Mouse (Mus musculus) adrenal gland, postnatal 4 days (tissue): Measurements from ENCODE around the gene St6galnac6. TPM values are rescaled to one million over a fixed set of nuclear protein-coding genes. Genes with fewer than 3 reads are reported as not detected.
A peak's percentile ranks its signal among the peaks of the same experiment; 100 is the strongest.

Source experiments
- DNase-seq, 2 experiments: peaks; one replicate each; pipeline ENCODE4 v3.0.0; 2021 to 2022; ENCODE audit warnings: low spot score in 2 of 2, mixed read lengths in 2 of 2
- total RNA-seq, 2 experiments: library from RNA; stranded (reverse); gene quantifications; 2 replicates each; pipeline ENCODE4 v1.2.3; 2021

St6galnac6 gene
- total RNA-seq, 2 experiments from 2014 or later, result 53.0 to 58.0 TPM

GRCm38 (mm10) chr2:32610610-32611229 is 11.2 kb downstream of the St6galnac6 start:
- no peak for DNase-seq

DNA sequence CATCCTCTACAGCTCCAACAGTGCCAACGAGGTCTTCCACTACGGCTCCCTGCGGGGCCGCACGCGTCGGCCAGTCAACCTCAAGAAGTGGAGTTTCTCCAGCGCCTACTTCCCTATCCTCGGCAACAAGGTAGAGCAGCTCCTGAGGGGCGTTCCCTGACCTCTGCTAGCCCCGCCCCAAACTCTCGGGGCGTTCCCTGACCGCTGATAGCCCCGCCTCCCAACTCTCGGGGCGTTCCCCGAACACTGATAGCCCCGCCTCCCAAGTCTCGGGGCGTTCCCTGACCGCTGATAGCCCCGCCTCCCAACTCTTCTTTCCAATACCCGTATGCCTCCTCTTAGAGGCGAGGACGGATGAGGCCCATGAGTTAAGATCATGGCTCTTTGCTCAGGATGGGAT is 12.8 kb downstream of the St6galnac6 start:
- DNase-seq, result no peak

DNA sequence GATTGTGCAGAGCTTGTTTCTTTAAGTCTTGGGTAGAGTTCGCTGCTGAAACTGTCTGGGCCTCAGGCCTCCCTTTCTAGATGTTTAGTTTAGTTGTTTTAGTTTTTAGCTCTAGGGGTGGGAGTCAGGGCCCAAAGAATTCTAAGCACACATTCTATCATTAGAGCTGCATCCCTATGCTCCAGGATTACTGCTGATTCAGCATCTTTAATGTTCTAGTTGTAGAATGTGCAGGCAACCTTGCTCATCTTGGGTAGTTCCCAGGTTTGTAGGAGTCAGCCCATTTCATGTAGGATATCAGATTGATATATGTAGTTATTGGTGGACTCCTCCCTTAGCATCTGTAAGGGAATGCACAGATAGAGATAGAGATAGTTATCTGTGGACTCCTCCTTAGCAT is 17.6 kb downstream of the St6galnac6 start:
- DNase-seq, result no peak

DNA sequence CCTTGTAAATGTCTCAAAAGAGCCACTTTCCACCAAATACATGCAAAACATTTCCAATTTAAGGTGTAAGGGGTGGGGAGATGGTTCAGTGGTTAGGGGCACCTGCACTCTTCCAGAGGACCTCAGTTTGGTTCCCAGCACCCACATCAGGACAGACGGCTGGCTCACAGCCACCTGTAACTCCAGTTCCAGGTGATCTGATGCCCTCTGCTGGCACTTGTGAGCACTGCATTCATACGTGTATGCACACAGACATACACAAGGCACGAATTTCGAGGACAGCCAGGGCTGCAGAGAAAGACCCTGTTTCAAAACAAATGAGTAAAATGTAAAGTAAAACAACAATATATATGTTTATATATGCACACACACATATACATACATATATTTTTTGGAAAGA is 18.1 kb downstream of the St6galnac6 start:
- DNase-seq, result no peak

GRCm38 (mm10) chr2:32618051-32618450 is 18.5 kb downstream of the St6galnac6 start:
- no peak for DNase-seq

DNA sequence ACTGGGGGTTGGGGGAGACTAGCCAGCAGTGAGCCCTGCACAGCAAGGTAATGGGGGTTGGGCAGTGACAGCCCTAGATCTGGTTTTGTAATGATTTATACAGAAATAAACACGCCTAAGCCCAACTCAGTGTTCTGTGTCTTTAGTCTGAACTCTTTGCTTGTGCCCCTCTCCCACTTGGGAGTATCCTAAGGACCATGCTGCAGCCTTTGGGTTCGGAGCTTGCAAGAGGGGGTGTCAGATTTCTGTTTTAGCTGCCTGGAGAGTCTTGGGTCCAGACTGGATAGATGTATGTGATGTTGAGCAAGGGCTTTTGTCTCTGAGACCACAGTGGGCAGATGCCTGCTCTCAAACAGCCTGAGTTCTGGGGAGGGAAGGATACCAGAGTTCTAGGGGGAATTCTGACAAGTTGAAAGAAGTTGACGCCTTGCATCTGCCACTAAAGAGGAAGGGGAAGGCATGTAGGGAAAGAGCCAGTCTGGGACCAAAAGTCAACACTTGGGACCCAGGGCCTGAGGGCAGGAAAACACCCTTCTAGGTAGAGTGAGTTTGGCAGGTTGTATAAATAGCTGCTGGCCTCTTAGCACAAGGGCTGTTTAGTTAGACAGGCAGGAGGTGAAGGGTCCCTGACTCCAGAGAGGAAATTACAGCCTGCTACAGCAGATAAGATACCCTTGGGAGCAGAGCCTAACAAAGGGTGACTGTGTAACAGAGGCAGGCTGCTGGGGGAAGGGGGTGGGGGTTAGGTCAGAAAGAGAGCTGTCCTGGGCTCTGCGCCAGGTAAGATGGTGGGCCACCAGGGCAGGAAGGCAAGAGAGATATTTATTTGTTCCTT is 21.4 kb downstream of the St6galnac6 start:
- DNase-seq, result no peak

DNA sequence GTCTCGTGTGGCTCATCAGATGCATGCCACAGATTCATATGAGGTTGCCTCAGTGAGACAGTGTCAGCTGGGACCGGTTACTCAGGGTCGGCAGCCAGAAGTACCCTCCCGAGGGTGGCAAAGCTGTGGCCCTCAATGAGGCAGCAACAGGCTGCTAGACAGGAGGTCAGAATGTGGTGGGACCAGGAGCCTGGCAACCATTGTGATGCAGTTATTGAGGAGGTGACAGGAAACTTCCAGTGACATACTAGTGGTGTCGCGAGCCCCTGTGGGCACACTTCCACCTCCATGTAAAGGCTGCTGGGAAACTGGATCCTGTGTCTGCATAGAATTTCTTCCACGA is 22.0 kb downstream of the St6galnac6 start, which contains the start of gene Ak1:
Gene Ak1 (plus strand): TSS at position 242 of the 343 bp plus-strand sequence.
- no peak for DNase-seq

DNA sequence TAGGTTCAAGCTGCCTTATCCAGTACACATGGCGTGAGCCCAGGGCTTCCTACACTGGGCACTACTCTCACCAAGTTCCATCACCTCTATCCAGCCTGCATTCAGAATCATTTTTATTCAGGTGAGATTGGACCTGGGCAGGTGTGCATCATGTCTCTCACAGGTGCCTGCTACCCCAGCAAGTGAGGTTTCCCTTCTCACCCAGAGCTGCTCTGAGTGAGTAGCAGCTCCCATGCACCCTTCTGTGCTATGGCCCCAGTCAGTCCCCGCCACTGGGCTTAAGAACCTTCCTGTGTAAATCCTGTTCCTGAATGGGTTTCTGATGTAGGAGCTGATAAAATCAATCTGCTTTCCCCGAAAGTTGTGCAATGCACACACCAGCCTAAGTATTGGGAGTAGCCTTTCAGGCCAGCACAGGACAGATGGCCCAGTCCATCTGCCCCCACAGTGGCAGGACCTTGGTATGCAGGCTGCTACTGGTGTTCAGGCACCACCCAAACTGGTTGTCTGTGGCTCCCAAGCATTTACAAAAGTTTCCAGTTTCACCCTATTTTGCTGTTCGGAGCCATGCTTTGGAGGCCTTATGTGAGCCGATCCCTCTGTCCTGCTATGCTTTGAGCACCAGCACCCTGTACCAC is 24.7 kb downstream of the St6galnac6 start:
- DNase-seq, result no peak

GRCm38 (mm10) chr2:32625212-32625872 is 25.8 kb downstream of the St6galnac6 start:
- DNase-seq, result peak in 1 of 2 experiments; percentile 66

- DNase-seq, result no peak
These were observed 26.6 kb downstream of the St6galnac6 start for GRCm38 (mm10) chr2:32625873-32626694.

- DNase-seq, result no peak
These were observed 27.9 kb downstream of the St6galnac6 start for GRCm38 (mm10) chr2:32627266-32628043.

DNA sequence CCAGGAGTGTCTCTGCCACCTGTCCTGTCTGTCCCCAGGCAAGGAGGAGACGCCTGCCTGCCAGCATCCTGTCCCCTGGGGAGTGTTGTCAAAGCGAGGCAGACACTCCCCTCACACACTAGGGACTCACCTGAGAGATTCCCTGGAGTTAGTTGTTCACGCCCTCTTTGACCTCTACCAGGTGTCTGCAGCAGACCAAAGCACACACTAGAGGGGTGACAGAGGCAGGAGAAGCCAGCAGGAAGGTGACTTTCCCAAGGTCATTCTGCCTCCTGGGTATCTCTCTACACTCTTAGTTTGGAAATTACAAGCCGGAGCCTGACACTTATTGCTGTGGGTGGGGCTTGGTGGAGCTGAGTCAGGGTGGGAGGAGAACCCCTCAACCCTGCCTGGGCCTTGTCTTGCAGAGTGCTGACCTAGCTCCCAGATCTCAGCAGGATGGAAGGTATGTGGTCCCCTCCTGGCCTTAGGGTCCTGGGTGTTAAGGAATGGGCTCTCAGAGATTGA is 28.6 kb downstream of the St6galnac6 start:
- DNase-seq, result no peak

DNA sequence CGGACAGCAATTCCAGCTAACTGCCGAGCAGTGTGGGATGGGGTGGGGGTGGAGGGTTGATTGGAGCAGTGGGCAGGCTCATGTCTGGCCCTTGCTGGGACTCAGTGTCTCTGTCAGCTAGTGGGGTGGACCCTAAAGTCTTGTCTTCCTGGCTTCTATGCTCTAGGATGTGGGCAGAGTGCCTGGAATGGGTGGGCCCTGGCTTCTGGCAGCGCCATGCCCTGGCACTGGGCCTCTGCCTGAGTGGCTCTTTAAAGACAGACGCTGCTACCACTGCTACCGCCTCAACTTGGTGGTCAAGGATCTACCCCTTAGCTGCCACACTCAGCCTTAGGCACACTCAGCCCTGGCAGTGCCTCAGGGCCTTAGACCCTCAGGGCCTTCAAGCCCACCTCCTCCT is 29.2 kb downstream of the St6galnac6 start:
- DNase-seq, result no peak

DNA sequence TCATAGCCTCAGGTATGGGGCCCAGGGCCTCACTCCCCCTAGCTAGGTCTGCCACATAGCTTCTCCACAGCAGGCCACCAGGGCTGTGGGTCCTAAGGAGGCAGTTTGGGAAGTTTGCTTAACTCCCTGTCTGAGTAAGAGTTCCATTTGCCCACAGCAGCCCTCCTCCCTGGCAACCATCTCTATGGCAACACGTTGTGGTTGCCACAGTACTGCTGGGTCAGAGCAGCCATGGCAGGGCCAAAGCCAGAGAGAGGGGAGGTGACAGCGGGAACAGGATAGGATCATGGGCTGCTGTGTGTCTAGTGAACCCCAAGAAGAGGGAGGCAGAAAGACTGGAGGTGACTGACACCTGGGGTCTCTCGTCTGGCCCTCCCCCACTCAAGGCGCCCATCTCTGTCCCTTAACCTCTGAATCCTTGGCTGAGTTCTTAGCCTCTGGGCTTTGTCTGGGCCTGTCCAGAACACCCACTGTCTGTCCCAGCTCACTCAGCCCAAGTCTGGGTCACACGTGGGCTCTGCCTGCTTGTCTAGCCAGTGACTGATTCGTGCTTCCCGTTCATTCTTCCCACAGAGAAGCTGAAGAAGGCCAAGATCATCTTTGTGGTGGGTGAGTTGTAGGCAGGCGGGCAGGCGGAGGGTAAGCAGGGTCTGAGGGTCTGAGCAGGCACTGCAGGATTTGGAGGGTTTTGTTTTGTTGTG is 29.9 kb downstream of the St6galnac6 start:
- DNase-seq, result no peak

- no peak for DNase-seq
These were observed 30.5 kb downstream of the St6galnac6 start for GRCm38 (mm10) chr2:32630036-32630435.

DNA sequence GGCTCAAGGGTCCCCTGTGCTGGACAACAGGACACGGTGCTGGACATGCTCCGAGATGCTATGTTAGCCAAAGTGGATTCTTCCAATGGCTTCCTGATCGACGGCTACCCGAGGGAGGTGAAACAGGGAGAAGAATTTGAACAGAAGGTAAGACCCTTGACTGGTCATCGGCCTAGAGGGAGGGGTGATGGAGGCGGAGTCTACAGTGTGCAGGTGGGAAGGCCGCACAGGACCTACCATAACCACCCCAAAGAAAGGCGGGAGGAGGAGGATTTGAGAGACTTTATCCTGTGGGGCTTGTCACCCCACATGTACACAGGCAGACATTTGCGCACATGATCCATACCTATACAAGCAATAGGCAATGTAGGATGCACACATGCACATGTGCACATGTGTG is 31.5 kb downstream of the St6galnac6 start:
- DNase-seq, result no peak

DNA sequence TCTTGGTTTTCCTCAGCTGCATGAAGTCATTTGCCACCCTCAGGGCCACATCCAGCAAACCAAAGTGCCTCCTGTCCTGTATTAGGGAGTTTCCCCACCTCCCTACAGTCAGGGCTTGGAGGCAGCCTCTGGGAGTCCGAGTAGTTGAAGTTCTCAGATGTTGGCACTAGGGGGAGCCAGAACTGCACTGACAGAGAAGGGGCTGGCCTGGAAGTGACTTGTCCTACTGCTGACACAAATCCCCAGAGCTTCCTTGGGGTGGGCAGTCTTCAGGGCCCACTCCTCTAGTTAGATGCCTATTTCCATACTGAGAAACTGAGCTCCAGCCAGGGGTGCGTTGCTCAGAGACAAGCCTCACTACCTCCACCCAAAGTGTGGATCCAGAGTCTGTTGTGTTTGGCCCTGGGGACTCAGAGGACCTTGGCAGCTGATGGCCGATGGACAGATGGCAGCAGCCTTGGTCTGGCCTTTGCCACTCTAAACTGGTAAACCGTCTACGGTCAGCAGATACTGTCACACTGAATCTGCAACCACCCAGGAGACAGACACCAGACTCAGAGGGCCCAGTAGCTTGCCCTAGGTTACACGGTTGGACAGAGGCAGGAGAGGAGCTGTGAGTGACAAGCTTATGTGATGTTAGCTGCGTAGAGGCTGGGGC is 32.4 kb downstream of the St6galnac6 start:
- peak in 1 of 2 experiments; percentile 71 for DNase-seq

DNA sequence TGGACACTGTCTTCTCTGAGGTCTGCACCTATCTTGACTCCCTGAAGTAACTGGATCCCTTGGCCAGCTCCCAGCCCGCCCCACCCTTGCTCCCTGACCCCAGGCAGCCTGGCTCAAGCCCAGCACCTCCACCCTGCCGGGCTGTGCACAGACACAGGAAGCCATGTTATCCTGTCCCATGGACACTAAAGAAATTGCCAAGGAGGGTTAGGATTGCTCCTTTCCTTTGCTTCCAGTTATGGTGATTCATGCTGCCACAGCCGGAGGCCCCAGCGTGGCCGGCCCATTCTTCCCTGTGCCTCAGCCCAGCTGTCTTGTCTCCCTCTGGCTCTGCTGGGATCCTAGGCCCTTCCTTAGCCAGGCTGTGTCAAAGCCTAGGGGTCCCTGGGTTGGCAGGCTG is 34.2 kb downstream of the St6galnac6 start:
- DNase-seq, result no peak
